Mouse (Mus musculus): ENCODE data around the gene Zmiz1. TPM values are rescaled to one million over a fixed set of nuclear protein-coding genes. Genes with fewer than 3 reads are reported as not detected.

Gene Zmiz1
- polyA plus RNA-seq, 1 experiment: 54.1 TPM

- H3K27me3 ChIP-seq (replicated peaks): no peaks in the 10 kb centered on the region
- peak overlapping the region; percentile 70 for H3K4me3 ChIP-seq (replicated peaks)
- TF ChIP-seq GATA1 (IDR thresholded peaks at IDR 0.05; ENCODE audit: borderline replicate concordance, low read length): no peak
- peaks cover 98% of the 10 kb centered on the region for H3K4me1 ChIP-seq
- no peaks in the 10 kb centered on the region for H3K9me3 ChIP-seq
- peaks cover 11% of the 10 kb centered on the region for H3K36me3 ChIP-seq (replicated peaks; ENCODE audit: low read length)
Measured at GRCm38 (mm10) chr14:25470224-25470805, 11.3 kb downstream of the Zmiz1 start.

- Histone ChIP-seq H3K4me1 (peaks cover 98% of the 10 kb centered on the region), H3K27me3 (replicated peaks) (no peaks in the 10 kb centered on the region), H3K4me3 (replicated peaks) (no peak overlapping the region), H3K36me3 (replicated peaks; ENCODE audit: low read length) (peaks cover 17% of the 10 kb centered on the region), H3K9me3 (no peaks in the 10 kb centered on the region)
- no peak for TF ChIP-seq GATA1 (IDR thresholded peaks at IDR 0.05; ENCODE audit: borderline replicate concordance, low read length)
- TF ChIP-seq FLI1 (IDR thresholded peaks at IDR 0.05; ENCODE audit: low read length): no peak
Measured at GRCm38 (mm10) chr14:25471035-25471434, 12.1 kb downstream of the Zmiz1 start.

GRCm38 (mm10) chr14:25472096-25472861 is 13.3 kb downstream of the Zmiz1 start:
- Histone ChIP-seq H3K4me3 (replicated peaks) (peak overlapping the region; percentile 65), H3K4me1 (peaks cover 100% of the 10 kb centered on the region), H3K36me3 (replicated peaks; ENCODE audit: low read length) (peaks cover 28% of the 10 kb centered on the region), H3K27me3 (replicated peaks) (no peaks in the 10 kb centered on the region), H3K9me3 (no peaks in the 10 kb centered on the region)
- no peak for TF ChIP-seq GATA1 (IDR thresholded peaks at IDR 0.05; ENCODE audit: borderline replicate concordance, low read length)
- TF ChIP-seq FLI1 (IDR thresholded peaks at IDR 0.05; ENCODE audit: low read length): no peak

- peak overlapping the region; percentile 82 for H3K4me3 ChIP-seq (replicated peaks)
- H3K4me1 ChIP-seq: peaks cover 100% of the 10 kb centered on the region
- TF ChIP-seq FLI1 (IDR thresholded peaks at IDR 0.05; ENCODE audit: low read length) (no peak), GATA1 (IDR thresholded peaks at IDR 0.05; ENCODE audit: borderline replicate concordance, low read length) (no peak)
- no peaks in the 10 kb centered on the region for H3K27me3 ChIP-seq (replicated peaks)
- H3K36me3 ChIP-seq (replicated peaks; ENCODE audit: low read length): peaks cover 34% of the 10 kb centered on the region
- H3K9me3 ChIP-seq: no peaks in the 10 kb centered on the region
Measured at GRCm38 (mm10) chr14:25472981-25473649, 14.1 kb downstream of the Zmiz1 start.

DNA sequence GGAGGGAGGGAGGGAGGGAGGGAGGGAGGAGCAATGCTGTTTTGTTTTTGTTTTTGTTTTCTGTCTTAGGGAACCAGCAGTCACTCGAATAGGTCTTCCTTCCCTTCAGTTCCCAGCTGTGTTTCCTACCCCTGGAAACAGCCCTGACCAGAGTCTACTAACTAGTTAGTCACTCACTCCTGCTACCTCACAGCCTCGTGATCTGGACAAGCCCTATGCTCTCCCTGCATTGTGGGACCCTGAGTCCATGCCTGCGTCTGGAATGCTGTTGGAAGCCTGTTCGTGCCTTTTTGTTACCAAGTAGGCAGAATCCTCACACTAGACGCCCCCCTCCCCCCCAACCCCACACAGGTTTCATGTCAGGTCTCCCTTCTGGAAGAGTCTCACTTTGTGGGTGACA is 15.0 kb downstream of the Zmiz1 start:
- Histone ChIP-seq H3K9me3 (no peaks in the 10 kb centered on the region), H3K36me3 (replicated peaks; ENCODE audit: low read length) (peaks cover 34% of the 10 kb centered on the region), H3K27me3 (replicated peaks) (no peaks in the 10 kb centered on the region), H3K4me1 (peaks cover 100% of the 10 kb centered on the region), H3K4me3 (replicated peaks) (peak overlapping the region; percentile 80)
- TF ChIP-seq FLI1 (IDR thresholded peaks at IDR 0.05; ENCODE audit: low read length) (no peak), GATA1 (IDR thresholded peaks at IDR 0.05; ENCODE audit: borderline replicate concordance, low read length) (no peak)

- H3K36me3 ChIP-seq (replicated peaks; ENCODE audit: low read length): peaks cover 39% of the 10 kb centered on the region
- TF ChIP-seq GATA1 (IDR thresholded peaks at IDR 0.05; ENCODE audit: borderline replicate concordance, low read length): no peak
- no peak for TF ChIP-seq FLI1 (IDR thresholded peaks at IDR 0.05; ENCODE audit: low read length)
- H3K9me3 ChIP-seq: no peaks in the 10 kb centered on the region
- H3K4me1 ChIP-seq: peaks cover 100% of the 10 kb centered on the region
- no peaks in the 10 kb centered on the region for H3K27me3 ChIP-seq (replicated peaks)
- peak overlapping the region; percentile 79 for H3K4me3 ChIP-seq (replicated peaks)
Measured at GRCm38 (mm10) chr14:25474732-25475131, 15.7 kb downstream of the Zmiz1 start.

GRCm38 (mm10) chr14:25476048-25476447 is 17.1 kb downstream of the Zmiz1 start:
- TF ChIP-seq GATA1 (IDR thresholded peaks at IDR 0.05; ENCODE audit: borderline replicate concordance, low read length): no peak
- TF ChIP-seq FLI1 (IDR thresholded peaks at IDR 0.05; ENCODE audit: low read length): no peak
- Histone ChIP-seq H3K9me3 (no peaks in the 10 kb centered on the region), H3K4me1 (peaks cover 100% of the 10 kb centered on the region)

DNA sequence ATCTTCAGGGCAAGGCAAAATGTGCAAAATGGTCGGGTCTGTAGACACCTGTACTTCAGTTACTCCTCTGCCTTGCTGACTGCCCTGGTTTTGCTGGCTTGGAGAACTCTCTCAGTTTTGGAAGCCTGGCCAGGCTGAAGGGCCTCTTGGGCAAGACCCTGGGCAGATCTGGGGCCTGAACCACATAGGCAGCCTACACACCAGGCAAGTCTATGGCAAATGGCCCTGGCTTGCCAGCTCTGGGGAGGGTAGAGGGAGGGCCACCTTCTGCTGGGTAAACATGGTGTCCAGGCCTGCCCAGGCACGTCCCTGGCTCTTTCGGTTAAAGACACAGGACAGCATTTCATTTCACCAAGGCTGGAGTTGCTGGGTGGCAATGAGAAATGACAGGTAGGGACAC is 17.5 kb downstream of the Zmiz1 start:
- TF ChIP-seq GATA1 (IDR thresholded peaks at IDR 0.05; ENCODE audit: borderline replicate concordance, low read length) (no peak), FLI1 (IDR thresholded peaks at IDR 0.05; ENCODE audit: low read length) (no peak)
- no peaks in the 10 kb centered on the region for H3K9me3 ChIP-seq
- peak overlapping the region; percentile 24 for H3K4me3 ChIP-seq (replicated peaks)
- peaks cover 38% of the 10 kb centered on the region for H3K36me3 ChIP-seq (replicated peaks; ENCODE audit: low read length)
- H3K27me3 ChIP-seq (replicated peaks): no peaks in the 10 kb centered on the region
- H3K4me1 ChIP-seq: peaks cover 100% of the 10 kb centered on the region

More at GRCm38 (mm10) chr14:25476048-25476447, 17.1 kb downstream of the Zmiz1 start:
- Histone ChIP-seq H3K4me3 (replicated peaks) (peak overlapping the region; percentile 7), H3K36me3 (replicated peaks; ENCODE audit: low read length) (peaks cover 39% of the 10 kb centered on the region), H3K27me3 (replicated peaks) (no peaks in the 10 kb centered on the region)

DNA sequence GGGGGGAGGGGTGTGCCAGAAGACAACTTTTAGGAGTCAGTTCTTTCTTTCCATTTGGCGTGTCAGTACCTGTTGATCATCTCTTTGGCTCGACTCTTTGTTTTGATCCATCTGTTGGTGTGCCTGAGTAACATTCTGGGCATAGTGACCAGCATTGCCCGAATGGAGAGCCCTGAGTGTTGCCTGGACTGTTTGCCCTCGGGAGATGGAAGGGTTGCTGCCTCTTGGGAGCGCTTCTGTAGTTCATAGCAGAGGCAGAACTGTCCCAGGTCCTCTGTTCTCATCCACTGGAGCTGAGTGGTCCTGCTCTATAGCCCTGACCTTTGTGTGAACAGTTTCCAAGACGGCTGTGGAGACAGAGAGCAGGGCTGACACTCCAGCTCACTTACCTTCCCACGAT is 18.3 kb downstream of the Zmiz1 start:
- no peak overlapping the region for H3K4me3 ChIP-seq (replicated peaks)
- peaks cover 100% of the 10 kb centered on the region for H3K4me1 ChIP-seq
- H3K36me3 ChIP-seq (replicated peaks; ENCODE audit: low read length): peaks cover 38% of the 10 kb centered on the region
- no peak for TF ChIP-seq FLI1 (IDR thresholded peaks at IDR 0.05; ENCODE audit: low read length)
- no peak for TF ChIP-seq GATA1 (IDR thresholded peaks at IDR 0.05; ENCODE audit: borderline replicate concordance, low read length)
- no peaks in the 10 kb centered on the region for H3K9me3 ChIP-seq
- no peaks in the 10 kb centered on the region for H3K27me3 ChIP-seq (replicated peaks)

GRCm38 (mm10) chr14:25478257-25478656 is 19.3 kb downstream of the Zmiz1 start:
- H3K27me3 ChIP-seq (replicated peaks): no peaks in the 10 kb centered on the region
- peaks cover 38% of the 10 kb centered on the region for H3K36me3 ChIP-seq (replicated peaks; ENCODE audit: low read length)
- TF ChIP-seq GATA1 (IDR thresholded peaks at IDR 0.05; ENCODE audit: borderline replicate concordance, low read length) (no peak), FLI1 (IDR thresholded peaks at IDR 0.05; ENCODE audit: low read length) (no peak)
- peak overlapping the region; percentile 23 for H3K4me3 ChIP-seq (replicated peaks)
- no peaks in the 10 kb centered on the region for H3K9me3 ChIP-seq
- peaks cover 100% of the 10 kb centered on the region for H3K4me1 ChIP-seq
